In the genomic region with DNA sequence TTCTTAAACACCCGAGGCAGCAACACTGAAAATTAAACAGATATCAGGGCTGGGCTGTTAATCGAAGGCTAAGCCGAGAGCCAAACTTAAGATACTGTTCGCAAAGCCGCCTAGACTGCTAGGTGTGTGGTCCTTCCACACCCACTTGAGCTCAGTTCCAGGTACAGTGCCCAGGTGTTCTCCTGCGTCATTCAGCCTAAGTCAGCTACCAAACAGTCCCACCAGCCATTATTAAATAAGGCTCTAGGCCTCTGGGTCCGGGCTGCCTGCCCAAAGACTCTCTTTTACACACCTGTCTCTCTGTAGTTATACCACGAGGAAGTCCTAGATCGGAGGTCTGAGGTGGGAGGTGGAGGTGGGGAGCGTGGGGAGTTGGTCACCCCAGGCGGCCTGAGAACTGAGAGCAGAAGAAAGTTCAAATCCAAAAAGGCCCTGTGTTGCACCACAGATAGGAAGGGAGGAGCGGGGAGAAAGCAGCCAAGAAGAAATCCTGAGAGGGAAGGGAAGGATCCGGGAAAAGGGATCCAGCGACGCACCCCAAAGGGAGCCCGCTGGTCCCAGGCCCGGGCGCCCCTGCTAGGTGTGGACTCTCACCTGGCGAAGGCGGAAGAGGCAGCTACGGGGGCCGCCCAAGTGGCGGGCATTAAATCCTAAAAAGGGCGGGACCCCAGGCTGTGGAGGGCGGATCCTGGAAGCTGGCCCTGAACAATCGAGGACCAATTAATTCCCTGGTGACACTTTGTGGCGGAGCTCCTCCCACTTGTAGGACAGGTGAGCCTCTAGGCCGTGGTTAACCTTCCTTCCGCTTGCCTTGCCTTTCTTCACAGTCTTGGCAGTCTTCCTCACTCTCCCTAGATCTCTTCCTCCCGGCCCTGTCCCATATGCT, we compare ENCODE assay signal across 11 mouse cellular contexts. TPM values are rescaled to one million over a fixed set of nuclear protein-coding genes. Genes with fewer than 3 reads are reported as not detected.
A peak's percentile ranks its signal among the peaks of the same experiment; 100 is the strongest.
DNase-seq lines count a peak whose midpoint lies in the region; ATAC-seq lines count a peak whose summit lies in the region.
"Had no signal": no experiment of that assay in that cellular context is flagged by ENCODE, and none has a peak within 500 bp of the region (broad histone marks: within the 10 kb centered on the region; RNA-seq: fewer than 3 reads in every experiment).

A gene (minus strand): TSS at position 618 of the 886 bp plus-strand sequence.

- no peak for ATAC-seq in heart, embryonic 11.5 days (replicated peaks; ENCODE audit: insufficient number of reproducible peaks, low FRiP score, low TSS enrichment)
- 0 out of 2 replicates have a peak, but pooled peaks have one; percentile 40 for ATAC-seq in embryonic facial prominence, embryonic 15.5 days (ENCODE audit: insufficient number of reproducible peaks, low FRiP score, low TSS enrichment, low read depth)
- ATAC-seq in midbrain, embryonic 13.5 days: no peak
- ATAC-seq: activated CD4-positive, CD25-positive, alpha-beta regulatory T cell, adult 4 months had no signal

- WGBS in heart, embryonic 10.5 days: 19% methylated on average over 30 of the region's 30 CpGs
- 20% methylated on average over 30 of the region's 30 CpGs for WGBS in heart, embryonic 11.5 days (ENCODE audit: insufficient replicate concordance)
- WGBS in embryonic facial prominence, embryonic 15.5 days: 18% methylated on average over 30 of the region's 30 CpGs
- WGBS in midbrain, embryonic 13.5 days: 21% methylated on average over 30 of the region's 30 CpGs

- no peaks in the 10 kb centered on the region for H3K36me3 ChIP-seq in heart, embryonic 10.5 days
- no peaks in the 10 kb centered on the region for H3K36me3 ChIP-seq in heart, embryonic 11.5 days (ENCODE audit: control insufficient read depth, insufficient read depth, low read length)
- H3K36me3 ChIP-seq in embryonic facial prominence, embryonic 15.5 days: no peaks in the 10 kb centered on the region
- no peaks in the 10 kb centered on the region for H3K36me3 ChIP-seq in midbrain, embryonic 13.5 days

- H3K4me2 ChIP-seq in heart, embryonic 11.5 days: no peak within 1 kb of the TSS
- peak within 1 kb of the TSS; percentile 35 for H3K4me2 ChIP-seq in embryonic facial prominence, embryonic 15.5 days (replicated peaks)
- no peak within 1 kb of the TSS for H3K4me2 ChIP-seq in midbrain, embryonic 13.5 days (replicated peaks)
- H3K4me2 ChIP-seq: midbrain, embryonic 11.5 days had no signal

- peaks cover 38% of the 10 kb centered on the region for H3K27me3 ChIP-seq in heart, embryonic 10.5 days (ENCODE audit: insufficient read depth, poor library complexity, severe bottlenecking)
- peaks cover 36% of the 10 kb centered on the region for H3K27me3 ChIP-seq in heart, embryonic 11.5 days (ENCODE audit: control insufficient read depth, insufficient read depth, low read length)
- H3K27me3 ChIP-seq in embryonic facial prominence, embryonic 15.5 days: peaks cover 16% of the 10 kb centered on the region
- H3K27me3 ChIP-seq in midbrain, embryonic 13.5 days: peaks cover 24% of the 10 kb centered on the region

- H3K4me1 ChIP-seq in heart, embryonic 10.5 days: peaks cover 22% of the 10 kb centered on the region
- peaks cover 13% of the 10 kb centered on the region; the same call in 1 of the 2 replicates for H3K4me1 ChIP-seq in heart, embryonic 11.5 days (ENCODE audit: control insufficient read depth, insufficient read depth, low read length)
- H3K4me1 ChIP-seq in embryonic facial prominence, embryonic 15.5 days: peaks cover 7% of the 10 kb centered on the region; the same call in 1 of the 2 replicates
- 0 out of 2 replicates have a peak, but pooled peaks cover 5% of the 10 kb centered on the region for H3K4me1 ChIP-seq in midbrain, embryonic 13.5 days (replicated peaks)

- no peak within 1 kb of the TSS; the same call in 1 of the 2 replicates for H3K9ac ChIP-seq in heart, embryonic 11.5 days (ENCODE audit: low read depth, low read length)
- 0 out of 2 replicates have a peak within 1 kb of the TSS, but pooled peaks have one; percentile 9 for H3K9ac ChIP-seq in embryonic facial prominence, embryonic 15.5 days
- H3K9ac ChIP-seq in midbrain, embryonic 13.5 days (replicated peaks): no peak within 1 kb of the TSS

- H3K9me3 ChIP-seq in heart, embryonic 10.5 days: no peaks in the 10 kb centered on the region
- no peaks in the 10 kb centered on the region for H3K9me3 ChIP-seq in heart, embryonic 11.5 days (replicated peaks; ENCODE audit: control insufficient read depth, low read length)
- no peaks in the 10 kb centered on the region for H3K9me3 ChIP-seq in embryonic facial prominence, embryonic 15.5 days (replicated peaks)
- H3K9me3 ChIP-seq in midbrain, embryonic 13.5 days: no peaks in the 10 kb centered on the region

- no peak for DNase-seq in heart, embryonic 10.5 days (ENCODE audit: low spot score)
- peak; percentile 51 to 70 for DNase-seq in kidney, postnatal 4 days
- DNase-seq in lung, postnatal 25 days (ENCODE audit: low spot score): peak; percentile 73
- DNase-seq in layer of hippocampus, postnatal 36 days: no peak
- no peak for DNase-seq in layer of hippocampus, adult 9-10 months (ENCODE audit: low spot score)
- DNase-seq: thymus, postnatal 25 days had no signal

- H3K27ac ChIP-seq in heart, embryonic 10.5 days: no peak within 1 kb of the TSS
- H3K27ac ChIP-seq in heart, embryonic 11.5 days (ENCODE audit: low read depth, low read length): no peak within 1 kb of the TSS
- H3K27ac ChIP-seq in embryonic facial prominence, embryonic 15.5 days (replicated peaks): peak within 1 kb of the TSS; percentile 82
- no peak within 1 kb of the TSS for H3K27ac ChIP-seq in midbrain, embryonic 13.5 days

- 0 out of 2 replicates have a peak within 1 kb of the TSS, but pooled peaks have one; percentile 6 for H3K4me3 ChIP-seq in heart, embryonic 10.5 days
- H3K4me3 ChIP-seq in heart, embryonic 11.5 days (ENCODE audit: low read depth, low read length): no peak within 1 kb of the TSS
- peak within 1 kb of the TSS; percentile 32 for H3K4me3 ChIP-seq in embryonic facial prominence, embryonic 15.5 days (replicated peaks)
- no peak within 1 kb of the TSS for H3K4me3 ChIP-seq in midbrain, embryonic 13.5 days (replicated peaks)

RNA-seq across cellular contexts. Expression of the gene that starts here (rescaled TPM):
- polyA plus RNA-seq in heart, embryonic 10.5 days (2016; fragmentation: Nextera tagmentation; extraction: Ambion mirVana): 0.28 and 1.2 TPM in 2 replicates
- 0.23 and 0.39 TPM in 2 replicates for polyA plus RNA-seq in heart, embryonic 11.5 days (2014; fragmentation: Nextera tagmentation; extraction: Ambion mirVana)
- 6.9 TPM in 2 replicates for polyA plus RNA-seq in embryonic facial prominence, embryonic 15.5 days (2015; fragmentation: Nextera tagmentation; extraction: Ambion mirVana)
- under 1 TPM in 1 of 2 experiments, not detected in 1; 0.18 TPM for total RNA-seq in layer of hippocampus, postnatal 36 days (2021)
- 0.27 and 0.31 TPM in 2 replicates for polyA plus RNA-seq in midbrain, embryonic 13.5 days (2015; fragmentation: Nextera tagmentation; extraction: Ambion mirVana)
- polyA plus RNA-seq: activated CD4-positive, CD25-positive, alpha-beta regulatory T cell, adult 4 months had no signal

Comparison
In these comparisons a context has a peak if more than half of its experiments do, and no peak if none do; other contexts are left out.
1. H3K4me3 ChIP-seq: peak in heart, embryonic 10.5 days (single experiment) and embryonic facial prominence, embryonic 15.5 days (single experiment); none in heart, embryonic 11.5 days (single experiment) and midbrain, embryonic 13.5 days (single experiment).
2. DNase-seq: peak in kidney, postnatal 4 days (2 of 2) and lung, postnatal 25 days (single experiment); none in heart, embryonic 10.5 days (single experiment), layer of hippocampus, postnatal 36 days (0 of 2) and layer of hippocampus, adult 9-10 months (single experiment).